Mouse (Mus musculus): ENCODE results near the gene Pdik1l.
"Not testable (repeated sequence)": the region's sequence is repeated elsewhere in the genome, so short reads cannot be mapped to it uniquely, and the experiment has no call there.

Gene Pdik1l

DNA sequence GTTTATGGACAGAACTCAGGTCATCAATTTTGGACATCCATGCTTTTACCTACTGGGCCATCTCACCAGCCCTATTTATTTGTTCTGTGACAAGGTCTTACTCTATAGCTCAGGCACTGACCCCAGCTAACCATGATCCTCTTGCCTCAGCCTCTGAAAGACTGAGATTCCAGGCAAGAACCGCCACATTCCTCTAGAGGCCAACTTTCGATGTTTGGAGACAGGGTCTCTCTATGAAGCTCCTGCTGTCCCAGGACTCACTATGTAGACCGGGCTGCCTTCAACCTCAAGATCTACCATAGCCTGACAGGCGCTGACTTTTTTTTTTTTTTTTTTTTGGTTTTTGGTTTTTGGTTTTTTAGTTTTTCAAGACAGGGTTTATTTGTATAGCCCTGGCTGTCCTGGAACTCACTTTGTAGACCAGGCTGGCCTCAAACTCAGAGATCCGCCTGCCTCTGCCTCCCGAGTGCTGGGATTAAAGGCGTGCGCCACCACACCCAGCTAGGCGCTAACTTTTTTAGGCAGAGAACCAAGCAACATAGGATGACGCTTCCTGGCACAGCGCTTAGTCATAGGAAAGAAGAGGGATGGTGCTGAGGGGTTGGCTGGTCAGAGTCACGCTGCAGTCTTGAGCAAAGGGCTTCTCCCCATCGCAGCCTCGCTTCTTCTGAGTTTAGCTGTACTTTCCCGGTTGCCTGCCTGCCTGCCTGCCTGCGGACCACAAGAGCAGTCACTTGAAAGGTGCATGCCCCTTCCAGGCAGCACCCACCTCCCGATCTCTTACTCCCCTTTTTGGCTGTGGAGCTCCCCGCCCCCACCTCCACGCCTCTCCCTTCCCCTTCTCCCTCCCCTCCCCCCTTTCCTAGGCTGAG is 11.2 kb upstream of the Pdik1l start:
- DNase-seq: no peak

DNA sequence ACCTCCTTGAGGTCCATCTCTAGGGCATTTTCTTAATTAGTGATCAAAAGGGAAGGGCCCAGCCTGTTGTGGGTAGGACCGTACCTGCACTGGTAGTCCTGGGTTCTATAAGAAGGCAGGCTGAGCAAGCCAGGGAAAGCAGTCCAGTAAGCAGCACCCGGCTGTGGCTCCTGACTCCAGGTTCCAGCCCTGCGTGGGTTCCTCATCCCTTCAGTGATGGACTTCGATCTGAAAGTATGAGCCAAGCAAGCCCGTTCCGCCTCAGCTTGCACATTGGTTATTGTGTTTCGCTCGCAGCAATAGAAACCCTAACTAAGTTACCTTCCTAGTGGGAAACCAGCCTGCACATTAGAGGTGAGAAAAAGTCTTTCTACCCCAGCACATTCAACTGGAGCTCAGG is 9.7 kb upstream of the Pdik1l start:
- no peak for DNase-seq

DNA sequence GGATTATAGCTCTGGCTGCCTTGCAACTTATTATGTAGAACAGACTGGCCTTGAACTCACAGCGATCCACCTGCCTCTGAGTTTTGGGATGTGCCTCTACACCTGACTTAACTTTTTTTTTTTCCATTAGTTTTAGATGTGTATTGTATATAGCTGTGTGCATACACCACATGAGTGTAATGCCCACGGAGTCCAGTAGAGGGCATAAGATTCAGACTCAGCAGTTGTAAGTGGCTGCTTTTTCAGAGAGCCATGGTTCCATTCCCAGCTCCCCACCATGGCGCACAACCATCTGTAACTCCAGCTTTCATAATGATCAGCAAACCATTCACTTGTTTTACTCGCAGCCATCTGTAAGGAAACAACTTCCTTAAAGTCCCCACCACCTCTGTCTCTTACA is 8.8 kb upstream of the Pdik1l start:
- DNase-seq: no peak

DNA sequence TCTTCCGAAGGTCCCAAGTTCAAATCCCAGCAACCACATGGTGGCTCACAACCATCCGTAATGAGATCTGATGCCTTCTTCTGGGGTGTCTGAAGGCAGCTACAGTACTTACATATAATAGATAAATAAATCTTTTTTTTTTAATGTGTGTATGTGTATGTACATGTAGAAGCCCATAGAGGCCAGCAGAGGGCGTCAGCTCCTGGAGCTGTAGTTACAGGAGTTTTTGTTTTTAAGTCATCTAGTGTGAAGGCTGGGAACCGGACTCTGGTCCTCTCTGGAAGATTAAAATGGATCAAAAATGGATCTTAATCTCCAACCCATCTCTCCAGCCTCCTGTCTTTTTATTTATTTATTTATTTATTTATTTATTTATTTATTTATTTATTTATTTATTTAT is 8.4 kb upstream of the Pdik1l start:
- not testable (repeated sequence) for DNase-seq

DNA sequence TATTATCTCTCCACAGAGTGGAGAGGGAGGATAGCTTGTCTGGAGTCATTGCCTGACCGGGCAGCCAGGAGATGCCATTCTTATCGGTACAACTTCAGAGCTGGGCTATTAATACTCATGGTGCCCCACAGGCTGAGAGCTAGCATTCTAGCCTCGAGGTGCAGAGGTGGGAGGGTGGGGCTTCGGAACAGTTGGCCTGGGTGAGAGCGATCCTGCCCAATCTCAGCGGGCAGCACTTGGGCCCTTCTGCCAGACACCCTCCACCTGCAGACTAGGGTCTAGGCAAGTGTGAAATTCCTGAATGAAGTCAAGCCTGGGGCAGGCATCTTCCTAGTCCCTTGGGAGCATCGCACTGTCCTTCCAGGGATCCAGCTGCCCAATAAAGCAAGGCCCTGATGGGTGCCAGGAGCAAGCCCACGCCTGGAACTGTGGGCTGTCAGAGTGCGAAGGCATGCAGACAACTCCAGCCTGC is 6.0 kb upstream of the Pdik1l start:
- no peak for DNase-seq

DNA sequence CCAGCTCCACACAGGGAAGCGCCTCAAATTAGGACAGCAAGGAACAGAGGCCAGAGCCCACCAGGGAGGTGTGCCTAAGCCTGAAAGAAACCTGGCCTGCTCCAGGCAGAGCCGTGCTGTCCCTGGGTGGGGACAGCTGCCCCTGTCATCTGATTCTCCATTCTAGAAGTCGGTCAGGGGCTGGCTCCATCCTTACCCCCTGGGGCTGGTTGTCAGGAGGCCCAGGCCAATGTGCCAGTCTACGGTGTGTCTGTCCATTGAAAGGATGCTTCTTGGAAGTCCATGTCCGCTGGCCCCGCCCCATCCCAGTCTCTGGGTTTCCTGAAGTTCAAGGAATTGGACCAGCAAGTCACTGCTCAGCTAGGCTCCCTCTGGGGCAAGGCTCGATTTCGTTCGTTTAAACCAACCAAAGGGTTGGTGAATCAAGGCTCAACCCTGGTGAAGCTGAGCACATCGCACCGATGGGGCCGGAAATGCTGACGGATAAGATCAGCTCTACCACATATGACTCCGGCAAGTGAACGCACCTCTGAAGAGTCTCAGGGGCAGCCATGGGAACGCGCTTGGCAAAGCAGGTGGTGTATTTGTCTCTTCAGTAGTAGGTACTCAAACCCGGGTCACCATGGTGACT is 5.5 kb upstream of the Pdik1l start:
- peak in 1 of 2 experiments; percentile 21 for DNase-seq

DNA sequence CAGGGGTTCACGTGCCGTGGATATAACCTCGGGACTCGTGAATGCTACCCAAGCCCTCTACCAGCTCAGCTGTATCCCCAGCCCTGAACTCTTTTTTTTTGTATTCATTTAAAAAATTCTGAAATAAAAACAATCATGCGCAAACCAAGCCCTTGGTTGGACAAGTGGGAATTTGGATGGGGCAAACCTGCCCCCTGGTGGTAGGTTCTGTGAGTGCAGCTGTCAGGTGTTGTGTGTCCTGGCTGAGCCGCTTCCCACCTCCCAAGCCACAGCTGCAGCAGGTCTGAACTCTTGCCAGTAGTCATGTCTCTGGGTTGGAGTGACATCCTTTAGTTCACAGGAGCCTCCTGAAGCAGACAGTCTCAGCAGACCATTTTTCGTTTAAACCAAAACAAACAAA is 4.4 kb upstream of the Pdik1l start:
- DNase-seq: peak; percentile 79 to 80

DNA sequence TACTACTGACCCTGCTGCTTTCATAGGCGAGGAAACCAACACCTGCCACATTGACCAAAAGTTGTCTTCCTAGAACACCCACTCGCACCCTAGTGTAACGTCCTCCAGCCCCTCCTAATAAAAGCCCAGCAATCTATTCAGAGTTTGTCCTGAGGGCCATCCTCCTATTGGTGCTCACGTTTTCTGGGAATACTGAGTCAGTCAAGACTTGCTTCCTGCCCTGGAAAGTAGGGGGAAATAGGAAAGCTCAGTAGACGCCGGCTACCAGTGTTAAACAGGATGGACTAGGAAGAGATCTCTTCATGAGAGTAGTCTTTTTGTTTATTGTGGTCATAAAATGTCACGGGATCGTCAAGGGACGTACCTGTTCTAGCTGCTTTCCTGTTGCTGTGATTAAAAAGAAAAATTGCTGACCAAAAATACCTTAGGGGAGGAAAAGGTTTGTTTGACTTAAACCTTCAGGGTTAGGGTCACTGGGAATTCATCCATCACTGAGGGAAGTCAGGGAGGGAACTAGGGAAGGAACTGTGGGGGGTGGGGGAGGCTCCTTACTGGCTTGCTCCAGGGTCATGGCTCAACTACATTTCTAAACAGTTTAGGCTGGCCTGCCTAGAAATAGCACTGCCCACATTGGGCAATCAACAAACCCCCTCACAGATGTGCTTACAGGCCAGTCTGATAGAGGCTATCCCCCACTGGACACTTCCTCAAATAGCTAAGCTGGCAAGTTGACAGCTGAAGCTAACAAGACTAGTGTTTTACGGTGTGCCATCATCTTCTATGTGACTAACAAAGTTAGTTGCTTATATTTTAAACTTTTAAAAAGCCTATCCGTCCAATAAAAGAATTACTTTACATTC is 932 bp upstream of the Pdik1l start:
- DNase-seq: no peak

DNA sequence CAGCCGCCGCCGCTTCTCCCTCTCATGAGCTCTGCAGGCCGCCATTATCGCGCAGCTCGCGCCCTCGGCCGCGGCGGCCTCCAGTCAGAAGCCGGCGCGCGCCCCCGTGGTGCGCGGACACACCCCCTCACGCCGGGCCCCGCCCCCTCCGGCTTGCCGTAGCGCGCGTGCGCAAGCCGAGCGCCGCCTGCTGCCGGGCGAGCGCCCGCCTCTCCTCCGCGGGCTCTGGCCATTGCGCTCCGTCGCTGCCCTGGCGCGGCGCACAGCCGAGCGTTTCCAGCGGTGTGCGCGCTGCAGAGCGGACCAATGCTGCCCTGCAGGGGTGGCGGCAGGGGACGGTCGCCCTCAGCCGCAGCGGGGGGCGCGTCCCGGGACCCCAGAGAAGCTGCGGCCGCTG is 529 bp downstream of the Pdik1l start:
- peak; percentile 95 to 98 for DNase-seq

DNA sequence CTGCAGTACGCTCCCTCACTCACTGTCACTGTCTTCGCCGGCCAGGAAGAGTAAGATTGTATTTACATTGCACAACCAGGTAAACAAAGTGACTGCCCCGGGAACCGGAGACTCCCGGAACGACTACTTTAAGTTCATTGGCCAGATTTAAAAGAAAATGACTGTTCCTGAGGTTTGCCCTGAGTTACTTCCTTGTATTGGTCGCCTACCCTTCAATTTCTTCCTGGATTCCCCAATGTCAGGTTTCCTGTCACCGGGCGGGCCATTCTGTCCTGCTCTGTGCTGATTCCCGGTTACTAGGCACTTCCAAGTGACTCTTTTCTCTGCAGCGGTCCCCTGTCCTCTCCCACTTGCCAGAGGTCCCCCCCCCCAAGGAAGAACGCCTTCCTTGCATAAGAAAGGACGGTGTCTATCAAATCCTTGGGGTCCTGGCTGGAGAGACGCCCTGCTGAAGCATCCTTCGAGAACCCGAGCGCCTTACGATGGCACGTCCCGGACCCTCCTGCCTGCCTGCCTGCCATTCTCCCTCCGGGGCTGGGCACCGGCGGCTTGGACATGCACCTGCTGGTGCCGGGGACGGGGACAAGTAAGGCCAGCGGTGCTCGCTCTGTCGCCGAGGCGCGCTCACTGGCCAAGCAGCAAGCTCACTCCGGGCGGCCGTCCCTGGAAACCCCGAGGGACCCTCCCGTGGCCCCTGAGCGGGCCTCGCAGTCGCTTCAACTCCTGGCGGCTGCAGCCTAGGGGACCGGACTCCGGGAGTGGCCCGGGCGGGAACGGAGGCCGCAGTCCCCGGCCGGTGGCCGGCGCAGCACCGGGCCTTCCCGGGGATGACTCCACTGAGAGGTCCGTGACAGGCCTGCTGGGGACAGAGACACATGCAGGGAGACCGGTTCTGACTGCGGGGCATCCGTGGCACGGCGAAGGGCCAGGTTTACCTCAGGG is 1.2 kb downstream of the Pdik1l start:
- no peak for DNase-seq

DNA sequence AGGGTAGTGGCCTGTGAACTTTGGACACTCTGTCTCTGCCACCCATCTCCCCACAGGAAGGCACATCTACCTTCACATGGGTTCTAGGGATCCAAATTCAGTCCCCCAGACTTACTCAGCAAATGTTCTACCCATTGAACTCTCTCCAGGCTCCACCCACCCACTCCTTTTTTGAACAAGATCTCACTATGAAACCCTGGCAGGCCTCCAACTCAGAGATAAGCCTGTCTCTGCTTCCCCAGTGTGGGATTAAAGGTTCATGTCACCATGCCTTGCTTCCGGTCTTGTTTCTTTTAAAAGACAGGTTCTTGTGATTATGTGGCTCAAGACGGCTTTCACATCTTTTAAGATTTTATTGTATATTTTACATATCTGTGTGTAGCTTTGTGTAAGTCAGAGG is 2.8 kb downstream of the Pdik1l start:
- DNase-seq: no peak

DNA sequence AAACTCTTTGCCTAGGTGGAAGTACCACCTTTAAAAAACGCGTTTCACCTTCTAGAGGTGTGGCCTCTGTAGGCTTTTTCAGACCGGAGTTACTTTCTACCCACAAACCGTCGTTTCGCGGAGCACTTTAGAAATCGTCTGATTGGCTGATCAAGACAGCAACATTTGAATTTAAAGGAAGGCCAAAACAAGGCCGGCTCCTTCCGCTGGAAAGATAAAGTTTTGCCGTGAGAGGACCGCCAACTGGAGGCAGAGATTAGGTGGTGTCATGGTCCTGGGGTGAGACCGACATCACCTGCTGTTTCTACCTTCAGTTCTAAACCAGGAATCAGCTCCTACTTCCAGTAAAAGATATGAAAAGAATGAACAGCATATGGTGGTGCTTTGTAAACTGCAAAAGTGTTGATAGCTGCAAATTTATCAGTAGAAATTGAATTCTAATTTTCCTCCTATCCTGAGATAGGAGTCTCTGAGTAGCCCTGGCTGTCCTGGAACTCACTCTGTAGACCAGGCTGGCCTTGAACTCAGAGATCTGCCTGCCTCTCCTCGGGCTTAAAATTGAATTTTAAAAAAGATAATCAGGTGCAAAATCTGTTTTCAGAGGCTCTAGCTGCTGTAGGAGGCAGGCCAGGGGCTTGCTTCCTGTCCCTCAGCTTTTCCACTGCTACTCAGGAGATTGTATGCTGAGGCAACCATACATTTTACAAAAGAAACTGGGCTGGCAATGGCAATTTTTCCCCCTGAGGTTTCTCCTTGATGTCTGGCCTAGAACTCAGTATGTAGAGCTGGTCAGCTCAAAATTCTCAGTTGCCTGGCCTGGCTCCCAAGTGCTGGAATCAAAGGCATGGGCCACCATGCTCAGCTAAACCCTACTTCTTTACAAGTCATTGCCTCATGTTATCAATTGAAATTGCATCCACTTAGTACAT is 14.0 kb downstream of the Pdik1l start:
- DNase-seq: no peak

DNA sequence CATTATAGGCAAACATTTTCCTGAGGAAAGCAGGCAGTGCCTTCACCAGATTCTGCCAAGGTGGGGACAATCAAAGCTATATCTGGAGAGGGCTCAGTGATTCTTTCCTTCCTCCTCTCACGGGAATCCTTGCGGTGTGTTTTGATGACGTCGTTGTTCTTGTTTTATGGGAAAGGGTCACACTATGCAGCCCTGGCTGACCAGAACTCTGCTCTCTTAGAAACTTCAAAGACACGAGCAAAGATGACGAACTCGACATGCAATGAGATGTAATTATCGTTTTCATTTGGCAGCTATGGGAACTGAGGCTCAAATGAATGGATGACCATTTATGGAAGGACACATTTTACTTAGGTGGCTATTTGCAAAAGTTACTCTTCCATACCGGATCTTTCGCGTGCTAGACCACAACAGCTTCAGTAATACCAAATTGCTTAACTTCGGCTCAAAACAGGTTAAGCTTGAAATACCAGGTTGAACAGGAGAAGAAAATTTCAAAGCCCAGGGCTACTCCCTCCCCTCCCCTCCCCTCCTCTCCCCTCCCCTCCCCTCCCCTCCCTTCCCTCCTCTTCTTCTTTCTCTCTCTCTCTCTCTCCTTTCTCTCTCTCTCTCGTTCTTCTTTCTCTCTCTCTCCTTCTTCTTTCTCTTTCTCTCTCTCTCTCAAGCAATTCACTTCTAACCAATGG is 14.8 kb downstream of the Pdik1l start:
- no peak for DNase-seq

DNA sequence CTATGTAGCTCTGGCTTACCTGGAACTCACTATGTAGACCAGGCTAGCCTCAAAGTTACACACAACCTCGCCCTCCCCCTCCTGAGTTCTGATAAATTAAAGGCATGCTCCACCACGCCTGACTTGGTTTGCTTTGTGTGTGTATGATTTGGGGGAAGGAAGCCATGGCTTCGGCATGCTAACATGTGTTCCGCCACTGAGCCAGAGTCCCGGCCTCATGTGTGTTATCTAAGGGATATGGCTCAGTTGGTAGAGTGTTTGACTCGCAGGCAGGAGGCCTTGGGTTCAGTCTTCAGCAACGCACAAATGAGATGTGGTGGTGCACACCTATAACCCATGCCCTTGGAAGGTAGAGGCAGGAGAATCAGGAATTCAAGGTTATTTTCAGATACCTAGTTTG is 15.7 kb downstream of the Pdik1l start:
- no peak for DNase-seq

DNA sequence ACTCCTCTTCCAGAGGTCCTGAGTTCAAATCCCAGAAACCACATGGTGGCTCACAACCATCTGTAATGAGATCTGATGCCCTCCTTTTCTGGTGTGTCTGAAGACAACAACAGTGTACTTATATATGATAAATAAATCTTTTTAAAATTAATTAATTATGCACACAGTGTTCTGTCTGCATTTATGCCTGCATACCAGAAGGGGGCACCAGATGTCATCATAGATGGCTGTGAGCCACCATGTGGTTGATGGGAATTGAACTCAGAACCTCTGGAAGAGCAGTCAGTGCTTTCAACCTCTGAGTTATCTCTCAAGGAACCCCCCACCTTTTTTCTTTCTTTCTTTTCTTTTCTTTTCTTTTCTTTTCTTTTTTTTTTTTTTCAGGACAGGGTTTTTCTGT is 18.1 kb downstream of the Pdik1l start:
- not testable (repeated sequence) for DNase-seq

DNA sequence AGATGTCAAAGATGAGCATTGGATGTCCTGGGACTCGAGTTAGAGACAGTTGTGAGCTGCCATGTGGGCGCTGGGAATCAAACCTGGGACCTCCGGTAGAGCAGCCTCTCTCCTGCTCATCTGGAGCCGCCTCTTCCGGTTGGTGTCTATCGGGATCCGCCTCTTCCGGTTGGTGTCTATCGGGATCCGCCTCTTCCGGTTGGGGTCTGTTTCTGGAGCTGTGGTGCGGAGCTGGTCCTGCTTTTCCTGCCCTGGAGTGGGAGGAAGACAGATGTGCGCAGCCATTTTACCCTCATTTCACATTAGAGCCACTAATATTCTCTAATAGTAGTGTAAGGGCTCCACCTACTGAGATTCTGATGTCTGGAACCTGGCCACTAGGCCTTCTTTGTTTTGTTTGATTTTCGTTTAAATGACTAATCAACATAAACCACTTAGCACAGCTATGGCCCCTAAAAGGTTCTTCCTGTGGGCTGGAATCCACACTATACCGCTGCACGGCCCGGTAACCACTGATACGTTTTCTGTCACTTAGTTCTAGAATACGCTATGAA is 19.5 kb downstream of the Pdik1l start:
- DNase-seq: no peak

DNA sequence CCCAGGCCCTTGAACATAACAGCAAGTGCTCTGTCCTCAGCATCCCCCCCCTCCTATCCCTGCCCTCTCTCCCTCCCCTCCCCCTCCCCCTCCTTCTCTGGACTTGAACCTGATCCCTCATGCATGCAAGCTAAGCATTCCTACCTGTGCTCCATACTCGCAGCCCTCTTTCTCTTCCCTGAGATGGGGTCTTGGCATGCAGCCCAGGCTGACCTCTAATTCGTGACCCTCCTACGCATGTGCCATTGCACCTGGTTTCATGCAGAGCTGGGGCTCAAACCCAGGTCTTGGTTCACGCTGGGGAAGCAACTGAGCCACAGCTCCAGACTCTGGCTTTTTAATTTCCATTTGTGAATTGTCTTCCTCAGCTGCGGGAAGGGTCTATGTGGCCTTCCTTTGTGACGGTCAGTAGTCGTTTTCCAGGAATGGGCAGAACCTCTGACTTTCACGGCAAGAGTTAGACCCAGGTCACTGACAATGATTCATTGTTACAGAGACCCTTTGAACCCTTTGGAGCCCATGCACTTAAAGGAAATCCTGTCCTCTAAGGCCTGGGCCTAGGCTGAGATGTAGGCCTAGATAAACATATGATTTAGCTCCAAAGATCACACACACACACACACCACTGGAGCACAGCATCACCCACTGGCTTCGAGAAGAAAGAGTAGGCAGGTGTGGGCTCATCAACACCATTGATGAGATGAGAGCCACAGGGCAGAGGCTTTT is 21.7 kb downstream of the Pdik1l start:
- DNase-seq: no peak

DNA sequence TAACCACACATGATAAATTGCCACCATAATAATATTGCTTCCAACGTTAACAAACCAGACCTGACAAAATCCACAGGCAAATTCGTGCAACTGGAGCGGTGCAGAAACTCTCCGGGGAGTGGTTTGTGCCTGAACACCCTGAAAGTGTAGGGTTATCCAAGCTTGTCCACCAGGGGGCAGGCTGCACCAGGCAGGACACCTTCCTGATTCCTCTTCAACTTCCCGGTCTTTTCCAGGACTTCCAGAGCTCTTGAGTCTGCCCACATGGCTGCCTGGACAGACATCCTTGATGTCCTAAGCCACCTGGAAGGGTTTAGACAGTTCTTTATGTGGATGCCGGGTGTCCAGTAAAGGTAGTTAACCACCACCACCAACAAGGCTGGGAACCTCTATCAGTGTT is 24.5 kb downstream of the Pdik1l start:
- peak; percentile 34 to 45 for DNase-seq

DNA sequence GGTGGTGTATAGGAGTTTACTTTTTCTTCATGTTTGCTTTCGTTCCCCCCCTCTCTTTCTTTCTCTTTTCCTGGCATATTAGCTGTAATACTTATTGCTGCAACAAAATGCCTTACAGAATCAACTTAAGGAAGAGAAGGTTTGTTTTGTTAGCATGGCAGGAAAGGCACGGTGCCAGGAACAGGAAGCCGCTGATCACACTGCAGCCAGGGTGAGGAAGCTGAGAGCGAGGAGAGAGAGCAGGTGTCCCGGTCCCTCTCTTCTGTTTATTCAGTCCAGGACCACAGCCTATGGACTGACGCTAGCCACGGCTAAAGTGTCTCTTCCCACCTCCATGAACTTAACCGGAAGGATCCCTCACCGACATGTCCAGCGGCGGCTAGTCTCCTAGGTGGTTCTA is 29.3 kb downstream of the Pdik1l start:
- DNase-seq: no peak

Data from cerebellum, postnatal 36 days (tissue).